Mouse (Mus musculus) hindbrain, embryonic 13.5 days (tissue): ENCODE data around the gene Irgc1. TPM values are rescaled to one million over a fixed set of nuclear protein-coding genes. Genes with fewer than 3 reads are reported as not detected.
A peak's percentile ranks its signal among the peaks of the same experiment; 100 is the strongest.

Source experiments
- ATAC-seq: fragments of 200-750 bp; cut with Nextera tagmentation; 2 replicates; pipeline ENCODE4 v1.8.0; 2017; ENCODE audit warnings: moderate TSS enrichment; ENCODE audit not compliant: low FRiP score
- H3K27ac ChIP-seq: fragments of 300-500 bp; sonication (generic); 2 replicates; pipeline ENCODE4 v1.5.1; 2015; ENCODE audit warnings: inconsistent platforms, mild to moderate bottlenecking, moderate library complexity
- H3K27me3 ChIP-seq: fragments of 300-500 bp; sonication (generic); 2 replicates; pipeline ENCODE4 v1.6.1; 2015; ENCODE audit warnings: mild to moderate bottlenecking, inconsistent platforms
- H3K36me3 ChIP-seq: fragments of 300-500 bp; sonication (generic); 2 replicates; pipeline ENCODE4 v1.6.1; 2015; ENCODE audit warnings: mild to moderate bottlenecking, inconsistent platforms
- H3K4me1 ChIP-seq: fragments of 300-500 bp; sonication (generic); replicated peaks from 2 replicates; pipeline ENCODE4 v1.6.1; 2015; ENCODE audit warnings: inconsistent platforms
- H3K4me2 ChIP-seq: fragments of 300-500 bp; sonication (generic); 2 replicates; pipeline ENCODE4 v1.6.1; 2015; ENCODE audit warnings: inconsistent platforms, mild to moderate bottlenecking, moderate library complexity
- H3K4me3 ChIP-seq: fragments of 300-500 bp; sonication (generic); 2 replicates; pipeline ENCODE4 v1.5.1; 2015; ENCODE audit warnings: mild to moderate bottlenecking, inconsistent platforms
- H3K9ac ChIP-seq: fragments of 300-500 bp; sonication (generic); 2 replicates; pipeline ENCODE4 v1.6.1; 2015; ENCODE audit warnings: mild to moderate bottlenecking, inconsistent platforms
- H3K9me3 ChIP-seq: fragments of 300-500 bp; sonication (generic); 2 replicates; pipeline ENCODE4 v1.6.1; 2016; ENCODE audit warnings: inconsistent platforms
- WGBS: fragments of 180-500 bp; shearing (Covaris S2); methylation state at CpG from one replicate; pipeline ENCODE4 v1.1.7; 2015; 5-methylcytosine and 5-hydroxymethylcytosine counted together
- polyA plus RNA-seq: library from polyadenylated mRNA; unstranded; fragments of >200 nt; fragmentation: Nextera tagmentation; extraction: Ambion mirVana; gene quantifications from 2 replicates; pipeline ENCODE4 v1.2.1, GENCODE M21; 2015

Irgc1 gene
- polyA plus RNA-seq, 1 experiment from 2014 or later: not detected

- no peaks in the 10 kb centered on the region for H3K9me3 ChIP-seq
- H3K4me3 ChIP-seq: no peak overlapping the region
- no peak overlapping the region for H3K27ac ChIP-seq
- ATAC-seq: no peak
- H3K4me1 ChIP-seq: peaks cover 10% of the 10 kb centered on the region
- H3K9ac ChIP-seq: no peak overlapping the region
- H3K4me2 ChIP-seq: no peak overlapping the region
- 0 out of 2 replicates have a peak, but pooled peaks cover 5% of the 10 kb centered on the region for H3K27me3 ChIP-seq
- H3K36me3 ChIP-seq: peaks cover 29% of the 10 kb centered on the region
- WGBS: 99% methylated on average over 8 of the region's 8 CpGs
These were observed 24.9 kb downstream of the Irgc1 start for GRCm38 (mm10) chr7:24427168-24427567.

GRCm38 (mm10) chr7:24425919-24426318, 26.2 kb downstream of the Irgc1 start:
- 89% methylated on average over 9 of the region's 9 CpGs for WGBS

GRCm38 (mm10) chr7:24423956-24424732, 28.0 kb downstream of the Irgc1 start:
- Histone ChIP-seq H3K27me3 (no peaks in the 10 kb centered on the region), H3K36me3 (peaks cover 51% of the 10 kb centered on the region), H3K27ac (no peak overlapping the region), H3K9me3 (no peaks in the 10 kb centered on the region), H3K4me1 (peaks cover 24% of the 10 kb centered on the region), H3K4me2 (no peak overlapping the region), H3K4me3 (no peak overlapping the region), H3K9ac (no peak overlapping the region)
- WGBS: 80% methylated on average over 12 of the region's 12 CpGs
- ATAC-seq: no peak

More at GRCm38 (mm10) chr7:24425919-24426318, 26.2 kb downstream of the Irgc1 start:
- Histone ChIP-seq H3K4me2 (no peak overlapping the region), H3K4me1 (peaks cover 16% of the 10 kb centered on the region), H3K27ac (no peak overlapping the region), H3K27me3 (no peaks in the 10 kb centered on the region), H3K4me3 (no peak overlapping the region), H3K9me3 (no peaks in the 10 kb centered on the region), H3K9ac (no peak overlapping the region), H3K36me3 (peaks cover 40% of the 10 kb centered on the region)
- ATAC-seq: no peak

GRCm38 (mm10) chr7:24423107-24423763, 28.9 kb downstream of the Irgc1 start:
- Histone ChIP-seq H3K36me3 (peaks cover 51% of the 10 kb centered on the region), H3K27ac (no peak overlapping the region), H3K9me3 (no peaks in the 10 kb centered on the region), H3K27me3 (no peaks in the 10 kb centered on the region), H3K9ac (no peak overlapping the region), H3K4me2 (no peak overlapping the region), H3K4me3 (no peak overlapping the region), H3K4me1 (peaks cover 27% of the 10 kb centered on the region)
- WGBS: 91% methylated on average over 15 of the region's 15 CpGs
- ATAC-seq: no peak

GRCm38 (mm10) chr7:24422251-24422650, 29.8 kb downstream of the Irgc1 start:
- peak overlapping the region; percentile 62; the same call in 1 of the 2 replicates for H3K27ac ChIP-seq

GRCm38 (mm10) chr7:24421648-24422047, 30.4 kb downstream of the Irgc1 start:
- no peaks in the 10 kb centered on the region for H3K27me3 ChIP-seq
- peak; percentile 8; the same call in 1 of the 2 replicates for ATAC-seq

More at GRCm38 (mm10) chr7:24422251-24422650, 29.8 kb downstream of the Irgc1 start:
- Histone ChIP-seq H3K9me3 (no peaks in the 10 kb centered on the region), H3K4me1 (peaks cover 27% of the 10 kb centered on the region), H3K4me2 (no peak overlapping the region), H3K4me3 (no peak overlapping the region), H3K36me3 (peaks cover 54% of the 10 kb centered on the region), H3K9ac (0 out of 2 replicates have a peak overlapping the region, but pooled peaks have one; percentile 35), H3K27me3 (no peaks in the 10 kb centered on the region)
- peak; percentile 55 for ATAC-seq
- 48% methylated on average over 8 of the region's 8 CpGs for WGBS

GRCm38 (mm10) chr7:24419579-24419978, 32.5 kb downstream of the Irgc1 start:
- H3K9ac ChIP-seq: peak overlapping the region; percentile 26; the same call in 1 of the 2 replicates
- 22% methylated on average over 8 of the region's 8 CpGs for WGBS
- no peaks in the 10 kb centered on the region for H3K27me3 ChIP-seq
- no peaks in the 10 kb centered on the region for H3K9me3 ChIP-seq
- no peak overlapping the region for H3K4me3 ChIP-seq
- H3K4me1 ChIP-seq: peaks cover 27% of the 10 kb centered on the region
- peaks cover 76% of the 10 kb centered on the region for H3K36me3 ChIP-seq
- H3K27ac ChIP-seq: no peak overlapping the region
- ATAC-seq: no peak
- H3K4me2 ChIP-seq: no peak overlapping the region

More at GRCm38 (mm10) chr7:24421648-24422047, 30.4 kb downstream of the Irgc1 start:
- Histone ChIP-seq H3K4me1 (peaks cover 27% of the 10 kb centered on the region), H3K4me2 (no peak overlapping the region), H3K9ac (0 out of 2 replicates have a peak overlapping the region, but pooled peaks have one; percentile 35), H3K36me3 (peaks cover 60% of the 10 kb centered on the region), H3K4me3 (no peak overlapping the region), H3K27ac (peak overlapping the region; percentile 62; the same call in 1 of the 2 replicates), H3K9me3 (no peaks in the 10 kb centered on the region)
- WGBS: 54% methylated on average over 7 of the region's 7 CpGs

- Histone ChIP-seq H3K4me3 (no peak overlapping the region), H3K27ac (no peak overlapping the region), H3K9ac (no peak overlapping the region), H3K4me2 (no peak overlapping the region), H3K27me3 (no peaks in the 10 kb centered on the region), H3K9me3 (no peaks in the 10 kb centered on the region), H3K36me3 (peaks cover 56% of the 10 kb centered on the region), H3K4me1 (peaks cover 10% of the 10 kb centered on the region; the same call in 1 of the 2 replicates)
- 83% methylated on average over 7 of the region's 7 CpGs for WGBS
- ATAC-seq: no peak
These were observed 36.8 kb downstream of the Irgc1 start for GRCm38 (mm10) chr7:24415261-24415660.

GRCm38 (mm10) chr7:24413630-24414029, 38.5 kb downstream of the Irgc1 start:
- peaks cover 64% of the 10 kb centered on the region for H3K36me3 ChIP-seq
- no peak overlapping the region for H3K4me3 ChIP-seq
- no peak overlapping the region for H3K4me2 ChIP-seq
- no peak overlapping the region for H3K27ac ChIP-seq
- no peak for ATAC-seq
- H3K9me3 ChIP-seq: no peaks in the 10 kb centered on the region
- no peak overlapping the region for H3K9ac ChIP-seq
- no peaks in the 10 kb centered on the region for H3K4me1 ChIP-seq
- 88% methylated on average over 3 of the region's 3 CpGs for WGBS
- H3K27me3 ChIP-seq: no peaks in the 10 kb centered on the region

GRCm38 (mm10) chr7:24410831-24411230, 41.3 kb downstream of the Irgc1 start:
- WGBS: 83% methylated on average over 3 of the region's 3 CpGs
- ATAC-seq: no peak
- peaks cover 65% of the 10 kb centered on the region for H3K36me3 ChIP-seq
- H3K4me3 ChIP-seq: no peak overlapping the region
- no peaks in the 10 kb centered on the region for H3K9me3 ChIP-seq
- peaks cover 12% of the 10 kb centered on the region for H3K4me1 ChIP-seq
- no peak overlapping the region for H3K9ac ChIP-seq
- H3K27ac ChIP-seq: no peak overlapping the region
- H3K27me3 ChIP-seq: no peaks in the 10 kb centered on the region
- H3K4me2 ChIP-seq: no peak overlapping the region

- Histone ChIP-seq H3K27ac (no peak overlapping the region), H3K4me3 (no peak overlapping the region), H3K4me2 (no peak overlapping the region), H3K4me1 (peaks cover 12% of the 10 kb centered on the region), H3K9ac (no peak overlapping the region), H3K36me3 (peaks cover 65% of the 10 kb centered on the region), H3K27me3 (no peaks in the 10 kb centered on the region), H3K9me3 (no peaks in the 10 kb centered on the region)
- 94% methylated on average over 6 of the region's 6 CpGs for WGBS
- ATAC-seq: no peak
These were observed 42.0 kb downstream of the Irgc1 start for GRCm38 (mm10) chr7:24410123-24410522.

GRCm38 (mm10) chr7:24408186-24408585, 43.9 kb downstream of the Irgc1 start:
- Histone ChIP-seq H3K27me3 (no peaks in the 10 kb centered on the region), H3K9ac (no peak overlapping the region), H3K36me3 (peaks cover 69% of the 10 kb centered on the region), H3K4me1 (peaks cover 12% of the 10 kb centered on the region), H3K4me3 (no peak overlapping the region), H3K4me2 (no peak overlapping the region), H3K9me3 (no peaks in the 10 kb centered on the region), H3K27ac (no peak overlapping the region)
- 92% methylated on average over 9 of the region's 9 CpGs for WGBS
- ATAC-seq: no peak
